Mouse (Mus musculus): Measurements from ENCODE around the gene Lrrc4.

Gene Lrrc4

GRCm38 (mm10) chr6:28615966-28616365 lies 215.6 kb downstream of the Lrrc4 start:
- DNase-seq (ENCODE audit: low read depth, low spot score), result no peak

- DNase-seq (ENCODE audit: low read depth, low spot score), result no peak
Measured at GRCm38 (mm10) chr6:28615408-28615807, 216.1 kb downstream of the Lrrc4 start.

GRCm38 (mm10) chr6:28614856-28615255 lies 216.7 kb downstream of the Lrrc4 start:
- DNase-seq (ENCODE audit: low read depth, low spot score), result no peak

- no peak for DNase-seq (ENCODE audit: low read depth, low spot score)
Measured at GRCm38 (mm10) chr6:28613441-28613840, 218.1 kb downstream of the Lrrc4 start.
